Mouse (Mus musculus) MEL (cell line): ENCODE measurements around the gene Akr1c13. TPM values are rescaled to one million over a fixed set of nuclear protein-coding genes. Genes with fewer than 3 reads are reported as not detected.
"Not testable (repeated sequence)": the region's sequence is repeated elsewhere in the genome, so short reads cannot be mapped to it uniquely, and the experiment has no call there.

Experiments
- DNase-seq: peaks from one replicate; pipeline ENCODE4 v3.0.0; 2011; ENCODE audit warnings: low read depth, low spot score
- H3K27ac ChIP-seq: 2 replicates; pipeline ENCODE4 v1.5.1; 2012; ENCODE audit warnings: low read depth, mild to moderate bottlenecking, control low read depth, low read length, moderate library complexity; ENCODE audit not compliant: control insufficient read depth
- H3K27me3 ChIP-seq, 2 experiments: fragments of 150-350 bp in 1 of 2; sonication (generic) in 1 of 2; 2 replicates each; pipeline ENCODE4 v1.6.1; 2012; ENCODE audit warnings: low read length in 2 of 2, mild to moderate bottlenecking in 2 of 2, improper control_type of control experiment in 1 of 2, moderate library complexity in 1 of 2; ENCODE audit not compliant: insufficient read depth in 2 of 2, control insufficient read depth in 1 of 2
- H3K36me3 ChIP-seq, 2 experiments: 2 replicates each; pipeline ENCODE4 v1.6.1; 2012 to 2014; ENCODE audit warnings: low read length in 2 of 2, improper control_type of control experiment in 1 of 2, inconsistent platforms in 1 of 2, mild to moderate bottlenecking in 1 of 2; ENCODE audit not compliant: insufficient read depth in 2 of 2, control insufficient read depth in 1 of 2
- H3K4me1 ChIP-seq, 2 experiments: fragments of 150-350 bp in 1 of 2; sonication (generic) in 1 of 2; 2 replicates each; pipeline ENCODE4 v1.6.1; 2012; ENCODE audit warnings: low read length in 2 of 2, improper control_type of control experiment in 1 of 2, mild to moderate bottlenecking in 1 of 2; ENCODE audit not compliant: insufficient read depth in 2 of 2, control insufficient read depth in 1 of 2
- H3K4me3 ChIP-seq, 2 experiments: fragments of 150-350 bp in 1 of 2; sonication (generic) in 1 of 2; 2 replicates each; pipeline ENCODE4 v1.5.1; 2012; ENCODE audit warnings: low read depth in 2 of 2, low read length in 2 of 2, mild to moderate bottlenecking in 2 of 2, moderate library complexity in 2 of 2, control low read depth in 1 of 2, improper control_type of control experiment in 1 of 2; ENCODE audit not compliant: control insufficient read depth in 1 of 2, insufficient read depth in 1 of 2
- H3K79me2 ChIP-seq: 2 replicates; pipeline ENCODE4 v1.6.1; 2012; ENCODE audit warnings: mild to moderate bottlenecking, low read length, moderate library complexity; ENCODE audit not compliant: control insufficient read depth, poor library complexity, insufficient read depth
- H3K9ac ChIP-seq: 2 replicates; pipeline ENCODE4 v1.6.1; 2012; ENCODE audit warnings: low read depth, mild to moderate bottlenecking, control low read depth, low read length, moderate library complexity; ENCODE audit not compliant: control insufficient read depth, poor library complexity, severe bottlenecking
- H3K9me3 ChIP-seq: fragments of 150-350 bp; sonication (generic); replicated peaks from 2 replicates; pipeline ENCODE4 v1.6.1; 2012; ENCODE audit warnings: mild to moderate bottlenecking, low read length, improper control_type of control experiment, moderate library complexity; ENCODE audit not compliant: insufficient read depth
- CHD1 ChIP-seq: IDR thresholded peaks from 2 replicates; pipeline ENCODE4 v1.6.1; 2012; ENCODE audit warnings: low read depth, mild to moderate bottlenecking, inconsistent platforms, low read length, improper control_type of control experiment
- CTCF ChIP-seq, 3 experiments: IDR thresholded peaks in 2 of 3; conservative IDR thresholded peaks in 1 of 3; 2 replicates each; pipeline ENCODE4 v1.5.1; 2011 to 2012; ENCODE audit warnings: low read length in 3 of 3, low read depth in 2 of 3, mild to moderate bottlenecking in 2 of 3, improper control_type of control experiment in 1 of 3, inconsistent platforms in 1 of 3, mixed read lengths in 1 of 3, moderate library complexity in 1 of 3; ENCODE audit not compliant: control insufficient read depth in 1 of 3, insufficient read depth in 1 of 3, poor library complexity in 1 of 3, severe bottlenecking in 1 of 3
- ETS1 ChIP-seq: IDR thresholded peaks from 2 replicates; pipeline ENCODE4 v1.6.1; 2012; ENCODE audit warnings: low read depth, mild to moderate bottlenecking, inconsistent platforms, low read length, improper control_type of control experiment, moderate library complexity
- GABPA ChIP-seq: IDR thresholded peaks from 2 replicates; pipeline ENCODE4 v1.6.1; 2012; ENCODE audit warnings: low read depth, mild to moderate bottlenecking, inconsistent platforms, low read length, improper control_type of control experiment, moderate library complexity
- HCFC1 ChIP-seq: IDR thresholded peaks from 2 replicates; pipeline ENCODE4 v1.6.1; 2012; ENCODE audit warnings: low read depth, mild to moderate bottlenecking, inconsistent platforms, low read length, improper control_type of control experiment, moderate library complexity
- JUND ChIP-seq: IDR thresholded peaks from 2 replicates; pipeline ENCODE4 v1.6.1; 2011; ENCODE audit warnings: low read depth, mild to moderate bottlenecking, improper control_type of control experiment, low read length
- KAT2A ChIP-seq: conservative IDR thresholded peaks from 2 replicates; pipeline ENCODE4 v1.6.1; 2012; ENCODE audit warnings: low read depth, low read length, improper control_type of control experiment, inconsistent platforms
- MAX ChIP-seq: IDR thresholded peaks from 2 replicates; pipeline ENCODE4 v1.6.1; 2011; ENCODE audit warnings: low read length, improper control_type of control experiment
- MEF2A ChIP-seq: IDR thresholded peaks from 2 replicates; pipeline ENCODE4 v1.6.1; 2014; ENCODE audit warnings: low read depth, mild to moderate bottlenecking, inconsistent platforms, low read length, improper control_type of control experiment; ENCODE audit not compliant: poor library complexity, insufficient replicate concordance, severe bottlenecking; ENCODE audit errors: extremely low read depth
- MYC ChIP-seq: IDR thresholded peaks from 2 replicates; pipeline ENCODE4 v1.6.1; 2011; ENCODE audit warnings: low read depth, mild to moderate bottlenecking, low read length, improper control_type of control experiment, moderate library complexity
- NELFE ChIP-seq: IDR thresholded peaks from 2 replicates; pipeline ENCODE4 v1.6.1; 2011; ENCODE audit warnings: low read depth, low read length, improper control_type of control experiment
- NRF1 ChIP-seq: IDR thresholded peaks from 2 replicates; pipeline ENCODE4 v1.6.1; 2014; ENCODE audit warnings: low read depth, mild to moderate bottlenecking, inconsistent platforms, low read length, improper control_type of control experiment, moderate library complexity; ENCODE audit not compliant: poor library complexity, insufficient read depth, severe bottlenecking
- POLR2AphosphoS2 ChIP-seq: IDR thresholded peaks from 2 replicates; pipeline ENCODE4 v1.6.1; 2011; ENCODE audit warnings: low read length, improper control_type of control experiment
- RAD21 ChIP-seq: IDR thresholded peaks from 2 replicates; pipeline ENCODE4 v1.6.1; 2011; ENCODE audit warnings: mild to moderate bottlenecking, low read depth, low read length, improper control_type of control experiment
- RCOR1 ChIP-seq: IDR thresholded peaks from 2 replicates; pipeline ENCODE4 v1.6.1; 2012; ENCODE audit warnings: low read depth, mild to moderate bottlenecking, inconsistent platforms, low read length, improper control_type of control experiment
- TAL1 ChIP-seq: IDR thresholded peaks from 2 replicates; pipeline ENCODE4 v1.6.1; 2012; ENCODE audit warnings: mild to moderate bottlenecking, inconsistent platforms, low read length, moderate library complexity, mixed read lengths
- UBTF ChIP-seq: IDR thresholded peaks from 2 replicates; pipeline ENCODE4 v1.6.1; 2012; ENCODE audit warnings: low read depth, mild to moderate bottlenecking, inconsistent platforms, low read length, improper control_type of control experiment, moderate library complexity, borderline replicate concordance; ENCODE audit not compliant: insufficient read depth
- USF2 ChIP-seq, 2 experiments: IDR thresholded peaks; 2 replicates each; pipeline ENCODE4 v1.6.1; 2011 to 2012; ENCODE audit warnings: improper control_type of control experiment in 2 of 2, low read length in 2 of 2, borderline replicate concordance in 1 of 2, inconsistent platforms in 1 of 2, low read depth in 1 of 2, mild to moderate bottlenecking in 1 of 2; ENCODE audit not compliant: insufficient read depth in 1 of 2
- polyA plus RNA-seq, 2 experiments: library from polyadenylated mRNA; stranded (reverse) in 1 of 2; unstranded in 1 of 2; fragments of >175 nt in 1 of 2; fragments of >200 nt in 1 of 2; gene quantifications; 2 replicates each; pipeline versions ENCODE4 v1.2.1 to v1.2.4; 2012; ENCODE audit warnings: low replicate concordance in 2 of 2, low read depth in 1 of 2; ENCODE audit not compliant: insufficient read length in 2 of 2, insufficient read depth in 1 of 2, missing spikeins in 1 of 2
- total RNA-seq: library from RNA; depleted of rRNA; stranded (reverse); fragments of 300-350 nt; gene quantifications from 2 replicates; pipeline ENCODE4 v1.2.3, GENCODE M21; 2012

Gene Akr1c13
- total and polyA plus RNA-seq, 3 experiments, result 5.5 to 13.0 TPM; not detected in 1

GRCm38 (mm10) chr13:4155286-4155685, 35.7 kb upstream of the Akr1c13 start:
- no peak for TF ChIP-seq CTCF (IDR thresholded peaks at IDR 0.05 in 2 of 3, conservative IDR thresholded peaks at IDR 0.05 in 1 of 3; ENCODE audit: control insufficient read depth in 1 of 3, insufficient read depth in 1 of 3, low read depth in 2 of 3, low read length in 3 of 3, poor library complexity in 1 of 3, severe bottlenecking in 1 of 3)
- no peak for TF ChIP-seq MEF2A
- no peak for TF ChIP-seq CHD1
- no peak for TF ChIP-seq POLR2AphosphoS2
- TF ChIP-seq MYC, result no peak
- no peak for TF ChIP-seq HCFC1
- H3K36me3 ChIP-seq, result no peaks in the 10 kb centered on the region
- DNase-seq, result no peak
- H3K27ac ChIP-seq, result no peak overlapping the region
- no peaks in the 10 kb centered on the region for H3K4me1 ChIP-seq
- no peaks in the 10 kb centered on the region for H3K27me3 ChIP-seq
- H3K9ac ChIP-seq, result no peak overlapping the region
- no peak overlapping the region for H3K4me3 ChIP-seq
- no peaks in the 10 kb centered on the region for H3K9me3 ChIP-seq
- no peaks in the 10 kb centered on the region for H3K79me2 ChIP-seq

- no peaks in the 10 kb centered on the region for H3K79me2 ChIP-seq
- H3K9ac ChIP-seq, result no peak overlapping the region
Observed at GRCm38 (mm10) chr13:4168006-4168405, 22.9 kb upstream of the Akr1c13 start.

GRCm38 (mm10) chr13:4172978-4173377, 18.0 kb upstream of the Akr1c13 start:
- Histone ChIP-seq H3K27me3 (no peaks in the 10 kb centered on the region), H3K4me3 (no peak overlapping the region), H3K36me3 (no peaks in the 10 kb centered on the region), H3K9me3 (no peaks in the 10 kb centered on the region), H3K27ac (no peak overlapping the region), H3K79me2 (no peaks in the 10 kb centered on the region), H3K9ac (no peak overlapping the region), H3K4me1 (no peaks in the 10 kb centered on the region)
- no peak for DNase-seq
- no peak for TF ChIP-seq RCOR1
- TF ChIP-seq CHD1, result no peak
- TF ChIP-seq NELFE, result no peak
- TF ChIP-seq GABPA, result no peak
- no peak for TF ChIP-seq MEF2A
- TF ChIP-seq JUND, result no peak
- TF ChIP-seq ETS1, result no peak
- no peak for TF ChIP-seq UBTF

More at GRCm38 (mm10) chr13:4168006-4168405, 22.9 kb upstream of the Akr1c13 start:
- no peaks in the 10 kb centered on the region for H3K4me1 ChIP-seq
- H3K4me3 ChIP-seq, result no peak overlapping the region
- TF ChIP-seq KAT2A, result no peak
- no peak for TF ChIP-seq CTCF (IDR thresholded peaks at IDR 0.05 in 2 of 3, conservative IDR thresholded peaks at IDR 0.05 in 1 of 3; ENCODE audit: control insufficient read depth in 1 of 3, insufficient read depth in 1 of 3, low read depth in 2 of 3, low read length in 3 of 3, poor library complexity in 1 of 3, severe bottlenecking in 1 of 3)
- no peak for TF ChIP-seq MAX
- TF ChIP-seq CHD1, result no peak
- no peak for TF ChIP-seq USF2 (IDR thresholded peaks at IDR 0.05; ENCODE audit: borderline replicate concordance in 1 of 2, insufficient read depth in 1 of 2, low read depth in 1 of 2, low read length in 2 of 2)
- TF ChIP-seq TAL1, result no peak
- no peak for TF ChIP-seq NRF1
- no peak for TF ChIP-seq RAD21
- no peaks in the 10 kb centered on the region for H3K36me3 ChIP-seq
- H3K9me3 ChIP-seq, result no peaks in the 10 kb centered on the region
- H3K27ac ChIP-seq, result no peak overlapping the region
- H3K27me3 ChIP-seq, result no peaks in the 10 kb centered on the region
- no peak for DNase-seq

GRCm38 (mm10) chr13:4181321-4181720, 9.6 kb upstream of the Akr1c13 start:
- not testable (repeated sequence) for H3K27me3 ChIP-seq, H3K36me3 ChIP-seq, H3K4me1 ChIP-seq, H3K27ac ChIP-seq, H3K79me2 ChIP-seq, DNase-seq, H3K9ac ChIP-seq, H3K9me3 ChIP-seq, H3K4me3 ChIP-seq
